Mouse (Mus musculus) lung, embryonic 14.5 days (tissue): ENCODE results near the gene Nenf. TPM values are rescaled to one million over a fixed set of nuclear protein-coding genes. Genes with fewer than 3 reads are reported as not detected.

Experiments
- ATAC-seq: fragments of 200-750 bp; cut with Nextera tagmentation; 2 replicates; pipeline ENCODE4 v1.8.0; 2017; ENCODE audit warnings: mild to moderate bottlenecking, moderate TSS enrichment, moderate library complexity; ENCODE audit not compliant: insufficient read depth
- DNase-seq: peaks from one replicate; pipeline ENCODE4 v3.0.0-alpha.2; 2015
- H3K27ac ChIP-seq: fragments of 300-500 bp; sonication (generic); 2 replicates; pipeline ENCODE4 v1.5.1; 2014; ENCODE audit warnings: low read depth, mild to moderate bottlenecking, moderate library complexity
- H3K27me3 ChIP-seq: fragments of 300-500 bp; sonication (generic); 2 replicates; pipeline ENCODE4 v1.6.1; 2014; ENCODE audit warnings: low read length, control low read depth; ENCODE audit not compliant: insufficient read depth
- H3K36me3 ChIP-seq: fragments of 300-500 bp; sonication (generic); 2 replicates; pipeline ENCODE4 v1.6.1; 2014; ENCODE audit warnings: control low read depth; ENCODE audit not compliant: insufficient read depth
- H3K4me1 ChIP-seq: fragments of 300-500 bp; sonication (generic); 2 replicates; pipeline ENCODE4 v1.6.1; 2014; ENCODE audit warnings: antibody characterized with exemption, control low read depth; ENCODE audit not compliant: insufficient read depth
- H3K4me2 ChIP-seq: fragments of 300-500 bp; sonication (generic); 2 replicates; pipeline ENCODE4 v1.6.1; 2014; ENCODE audit warnings: mild to moderate bottlenecking
- H3K4me3 ChIP-seq: fragments of 300-500 bp; sonication (generic); 2 replicates; pipeline ENCODE4 v1.5.1; 2014; ENCODE audit warnings: low read depth, low read length
- H3K9ac ChIP-seq: fragments of 300-500 bp; sonication (generic); 2 replicates; pipeline ENCODE4 v1.6.1; 2014
- H3K9me3 ChIP-seq: fragments of 300-500 bp; sonication (generic); 2 replicates; pipeline ENCODE4 v1.6.1; 2016; ENCODE audit warnings: low read depth, low read length, control low read depth
- CTCF ChIP-seq: IDR thresholded peaks from 2 replicates; pipeline ENCODE4 v1.5.1; 2016; ENCODE audit warnings: antibody characterized with exemption, low read depth
- WGBS: fragments of 180-500 bp; shearing (Covaris S2); extraction: QIAGEN DNeasy Blood & Tissue Kit; methylation state at CpG from one replicate; pipeline ENCODE4 v1.1.7; 2014; 5-methylcytosine and 5-hydroxymethylcytosine counted together
- polyA plus RNA-seq: library from polyadenylated mRNA; unstranded; fragments of >200 nt; fragmentation: Nextera tagmentation; extraction: Ambion mirVana; gene quantifications from 2 replicates; pipeline ENCODE4 v1.2.1, GENCODE M21; 2014

The Nenf gene
- polyA plus RNA-seq, 1 experiment from 2014 or later = 117 TPM

DNA sequence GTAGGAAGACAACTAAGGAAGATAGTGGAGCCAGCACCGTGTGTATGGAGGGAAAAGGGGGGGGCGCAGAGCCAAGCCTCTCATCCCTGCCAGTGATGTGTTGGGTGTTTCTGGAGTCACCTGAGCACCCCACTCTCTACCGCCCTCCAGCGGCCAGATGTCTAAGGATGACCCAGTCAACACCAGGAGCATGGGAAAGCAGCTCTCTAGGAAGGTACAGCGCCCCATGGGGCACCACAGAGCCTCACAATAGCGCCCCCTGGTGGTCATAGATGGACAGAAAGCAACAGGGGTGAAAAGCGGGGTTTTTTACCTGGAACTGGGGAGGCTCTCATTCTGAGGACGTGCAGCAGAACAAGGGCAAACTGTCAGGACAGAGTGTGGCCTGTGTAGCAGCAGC, 29.2 kb downstream of the Nenf start:
- 23% methylated on average over 8 of the region's 8 CpGs for WGBS
- no peaks in the 10 kb centered on the region for H3K36me3 ChIP-seq
- DNase-seq = peak; percentile 69

DNA sequence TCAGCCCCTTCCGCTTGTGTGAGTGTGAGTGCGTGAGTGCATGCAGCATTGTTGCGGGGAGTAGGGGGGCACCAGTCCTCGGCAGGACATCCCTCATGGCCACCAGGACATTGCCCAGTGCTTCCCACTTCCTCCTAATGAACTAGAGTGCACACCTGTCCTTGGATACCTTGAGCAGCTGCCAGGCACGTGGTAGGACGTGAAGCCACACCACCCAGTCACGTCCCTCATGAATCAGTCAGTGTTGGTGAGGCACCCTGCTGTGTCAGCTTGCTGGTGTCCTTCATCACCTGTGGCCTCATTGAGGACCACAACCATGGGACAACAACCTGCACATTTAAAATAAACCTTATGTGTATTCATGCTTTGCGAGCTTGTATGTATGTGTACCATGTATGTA, 33.5 kb downstream of the Nenf start:
- Histone ChIP-seq H3K27ac (no peak overlapping the region), H3K4me2 (no peak overlapping the region), H3K4me1 (peaks cover 2% of the 10 kb centered on the region; the same call in 1 of the 2 replicates), H3K9ac (no peak overlapping the region), H3K4me3 (no peak overlapping the region), H3K36me3 (no peaks in the 10 kb centered on the region), H3K9me3 (no peaks in the 10 kb centered on the region), H3K27me3 (no peaks in the 10 kb centered on the region)
- WGBS = 86% methylated on average over 8 of the region's 8 CpGs
- ATAC-seq = no peak
- no peak for DNase-seq
- TF ChIP-seq CTCF = no peak

More for the DNA sequence above, 29.2 kb downstream of the Nenf start:
- Histone ChIP-seq H3K9me3 (no peaks in the 10 kb centered on the region), H3K4me1 (no peaks in the 10 kb centered on the region), H3K9ac (no peak overlapping the region), H3K4me3 (no peak overlapping the region), H3K27me3 (no peaks in the 10 kb centered on the region), H3K4me2 (no peak overlapping the region), H3K27ac (no peak overlapping the region)
- peak; percentile 80 for TF ChIP-seq CTCF
- no peak for ATAC-seq

DNA sequence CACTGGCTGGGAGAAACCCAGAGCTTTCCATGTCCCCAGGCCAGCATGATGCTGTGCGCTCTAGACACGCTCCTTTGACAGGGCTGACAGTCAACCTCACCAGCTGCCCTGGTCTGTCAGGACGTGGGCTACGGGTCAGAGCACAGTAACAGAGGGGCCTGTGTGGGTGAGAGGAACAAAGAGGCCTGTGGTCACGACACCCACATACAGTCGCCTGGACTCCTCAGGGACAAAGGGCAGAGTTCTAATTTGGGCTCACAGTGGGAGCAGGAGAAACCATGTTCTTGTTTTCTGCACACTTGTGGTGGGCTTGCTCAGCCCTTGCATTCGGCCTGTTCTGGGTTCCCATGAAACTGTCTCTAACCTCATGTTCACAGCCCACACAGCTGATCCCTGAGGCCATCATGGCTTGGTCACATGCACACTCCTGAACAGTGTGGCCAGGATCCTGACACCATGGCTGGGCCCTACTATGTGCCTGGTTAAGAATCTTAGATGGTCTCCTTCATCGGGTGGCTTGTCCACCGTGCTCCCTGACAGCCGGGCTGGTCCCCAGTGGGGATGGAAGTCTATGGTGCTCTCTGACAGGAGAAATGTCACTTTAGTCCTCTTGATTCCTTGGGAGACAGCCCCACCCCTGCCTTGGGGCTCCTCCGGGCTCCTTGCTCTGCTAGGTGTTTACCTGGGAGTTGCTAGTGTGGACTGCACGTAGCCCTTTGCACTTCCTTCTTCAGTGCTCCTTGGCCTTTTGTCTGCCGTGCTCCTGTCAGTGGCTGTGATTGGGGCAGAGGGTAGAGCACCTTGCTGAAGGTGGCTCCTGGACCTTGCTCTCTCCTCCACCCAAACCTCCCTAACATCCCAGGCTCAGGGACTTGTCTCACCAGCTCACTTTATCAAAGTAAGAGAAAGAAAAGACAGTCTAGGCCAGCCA, 34.6 kb downstream of the Nenf start:
- WGBS = 76% methylated on average over 13 of the region's 13 CpGs
- TF ChIP-seq CTCF = no peak
- ATAC-seq = no peak

DNA sequence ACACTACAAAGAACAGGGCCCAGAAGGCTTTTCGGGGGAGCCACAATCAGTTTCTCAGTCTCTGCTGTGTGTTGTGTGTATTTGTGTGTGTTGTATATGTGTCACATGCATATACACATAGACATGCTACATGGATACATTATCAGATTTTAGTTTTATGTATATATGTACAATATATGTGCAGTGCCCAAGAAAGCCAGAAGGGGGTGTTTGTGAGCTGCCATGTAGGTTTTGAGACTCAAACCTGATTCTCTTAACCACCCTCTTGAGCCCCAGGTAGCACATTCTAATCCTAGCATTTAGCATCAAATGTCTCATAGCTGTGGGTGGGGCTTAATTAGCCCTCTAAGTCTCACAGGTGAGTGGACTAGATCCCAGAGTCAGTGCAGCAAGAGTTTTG, 35.7 kb downstream of the Nenf start:
- TF ChIP-seq CTCF = peak; percentile 31

More for the DNA sequence above, 34.6 kb downstream of the Nenf start:
- Histone ChIP-seq H3K9me3 (no peaks in the 10 kb centered on the region), H3K36me3 (no peaks in the 10 kb centered on the region), H3K4me3 (no peak overlapping the region), H3K4me1 (peaks cover 4% of the 10 kb centered on the region), H3K27me3 (no peaks in the 10 kb centered on the region), H3K4me2 (no peak overlapping the region), H3K27ac (no peak overlapping the region), H3K9ac (no peak overlapping the region)
- DNase-seq = no peak

GRCm38 (mm10) chr1:191281171-191281570, 36.8 kb downstream of the Nenf start:
- Histone ChIP-seq H3K27ac (no peak overlapping the region), H3K4me1 (peaks cover 10% of the 10 kb centered on the region), H3K9me3 (no peaks in the 10 kb centered on the region), H3K9ac (no peak overlapping the region), H3K4me2 (no peak overlapping the region), H3K4me3 (no peak overlapping the region), H3K36me3 (no peaks in the 10 kb centered on the region), H3K27me3 (no peaks in the 10 kb centered on the region)
- TF ChIP-seq CTCF = no peak
- 55% methylated on average over 7 of the region's 7 CpGs for WGBS
- DNase-seq (no peak), ATAC-seq (no peak)

More for the DNA sequence above, 35.7 kb downstream of the Nenf start:
- Histone ChIP-seq H3K36me3 (no peaks in the 10 kb centered on the region), H3K4me3 (no peak overlapping the region), H3K9me3 (no peaks in the 10 kb centered on the region), H3K9ac (no peak overlapping the region), H3K4me1 (peaks cover 10% of the 10 kb centered on the region), H3K4me2 (no peak overlapping the region), H3K27ac (no peak overlapping the region), H3K27me3 (no peaks in the 10 kb centered on the region)
- ATAC-seq = no peak
- no peak for DNase-seq
- 77% methylated on average over 1 of the region's 1 CpGs for WGBS

DNA sequence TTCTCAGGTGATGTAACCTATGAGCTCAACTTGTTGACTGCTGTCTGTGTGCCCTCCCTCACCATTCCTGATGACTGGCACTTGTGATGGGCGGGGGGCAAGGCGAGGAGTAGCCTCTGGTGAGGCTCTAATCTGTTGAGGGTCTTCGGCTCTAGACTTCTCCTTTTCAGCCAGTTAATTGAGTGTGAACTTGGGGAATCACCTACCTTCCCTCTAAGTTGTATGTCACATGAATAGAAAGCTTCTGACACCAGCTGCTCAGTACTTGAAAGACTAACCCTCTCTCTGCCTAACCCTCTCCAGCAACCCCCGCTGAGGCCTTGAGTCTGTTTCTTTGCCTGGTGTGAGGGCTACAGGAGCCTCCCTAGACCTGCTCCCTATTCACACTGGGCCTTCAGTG, 39.7 kb downstream of the Nenf start:
- Histone ChIP-seq H3K4me1 (peaks cover 10% of the 10 kb centered on the region), H3K4me3 (no peak overlapping the region), H3K4me2 (peak overlapping the region; percentile 12; the same call in 1 of the 2 replicates), H3K9me3 (no peaks in the 10 kb centered on the region), H3K36me3 (no peaks in the 10 kb centered on the region), H3K27me3 (no peaks in the 10 kb centered on the region), H3K9ac (no peak overlapping the region), H3K27ac (peak overlapping the region; percentile 72)
- DNase-seq = no peak
- WGBS = 73% methylated on average over 4 of the region's 4 CpGs
- TF ChIP-seq CTCF = no peak
- no peak for ATAC-seq

GRCm38 (mm10) chr1:191277549-191278059, 40.4 kb downstream of the Nenf start:
- TF ChIP-seq CTCF = no peak

More at GRCm38 (mm10) chr1:191277549-191278059, 40.4 kb downstream of the Nenf start:
- 50% methylated on average over 14 of the region's 14 CpGs for WGBS
- Histone ChIP-seq H3K27ac (peak overlapping the region; percentile 72), H3K36me3 (no peaks in the 10 kb centered on the region), H3K9me3 (no peaks in the 10 kb centered on the region), H3K4me1 (peaks cover 10% of the 10 kb centered on the region), H3K4me2 (peak overlapping the region; percentile 13; the same call in 1 of the 2 replicates), H3K9ac (no peak overlapping the region), H3K27me3 (no peaks in the 10 kb centered on the region), H3K4me3 (no peak overlapping the region)
- peak; percentile 79 for ATAC-seq
- peak; percentile 79 for DNase-seq
